Mouse (Mus musculus): ENCODE data around the gene Fam214b.

Gene Fam214b

GRCm38 (mm10) chr4:43045659-43046302, at the start of gene Fam214b:
TSS of gene Fam214b (minus strand) at chr4:43046220.
- peak; percentile 99 for DNase-seq

DNA sequence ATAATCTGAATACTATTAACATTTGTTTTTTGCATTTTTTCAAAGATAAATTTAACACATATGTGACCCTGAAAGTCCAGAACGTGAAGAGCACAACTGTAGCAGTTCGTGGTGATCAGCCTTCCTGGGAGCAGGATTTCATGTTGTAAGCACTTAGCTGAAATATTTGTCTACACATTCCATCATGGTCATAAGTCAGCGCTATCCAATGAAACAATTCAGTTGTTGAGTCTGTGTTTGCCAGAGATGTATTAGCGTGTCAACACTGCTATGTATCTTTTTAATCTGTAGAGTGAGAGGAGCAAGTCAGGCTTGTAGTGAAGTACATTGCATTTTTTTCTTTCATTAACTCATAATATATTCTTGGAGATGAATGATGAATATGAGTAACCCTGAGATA, 45.2 kb upstream of the Fam214b start:
- no peak for DNase-seq

GRCm38 (mm10) chr4:43089950-43090349, 43.9 kb upstream of the Fam214b start:
- DNase-seq: no peak

GRCm38 (mm10) chr4:43082458-43082857, 36.4 kb upstream of the Fam214b start:
- DNase-seq: no peak

GRCm38 (mm10) chr4:43078071-43078718, 32.2 kb upstream of the Fam214b start:
- DNase-seq: peak in 1 of 2 experiments; percentile 14

DNA sequence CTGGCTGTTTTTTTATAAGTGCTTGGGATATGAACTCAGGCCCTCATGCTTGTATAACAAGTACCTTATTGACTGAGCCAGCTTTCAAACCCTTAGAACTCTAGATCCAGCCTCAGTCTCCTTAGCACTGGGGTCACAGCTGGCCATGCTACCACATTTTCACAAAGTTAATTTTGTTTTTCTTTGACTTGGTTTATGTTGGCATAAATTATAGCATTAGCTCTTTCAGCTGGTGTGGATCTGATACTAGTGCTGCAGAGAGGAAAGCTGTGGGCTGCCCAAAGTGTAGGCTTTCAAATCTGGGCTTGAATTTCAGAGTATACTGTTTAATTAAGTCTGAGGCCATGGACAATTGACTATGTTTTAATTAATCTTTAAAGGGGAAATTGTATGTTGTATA, 28.9 kb upstream of the Fam214b start:
- no peak for DNase-seq

DNA sequence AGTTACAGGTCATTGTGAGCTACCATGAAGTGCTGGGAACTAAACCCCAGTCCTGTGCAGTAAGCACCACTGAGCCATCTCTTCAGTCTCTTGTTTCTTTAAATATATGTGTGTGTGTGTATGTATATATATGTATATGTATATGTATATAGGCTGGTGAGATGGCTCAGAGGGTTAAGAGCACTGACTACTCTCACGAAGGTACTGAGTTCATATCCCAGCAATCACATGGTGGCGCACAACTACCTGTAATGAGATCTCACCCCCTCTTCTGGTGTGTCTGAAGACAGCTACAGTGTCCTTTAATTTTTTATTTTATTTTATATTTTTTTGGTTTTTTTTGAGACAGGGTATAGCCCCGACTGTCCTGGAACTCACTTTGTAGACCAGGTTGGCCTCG, 19.5 kb upstream of the Fam214b start:
- no peak for DNase-seq

DNA sequence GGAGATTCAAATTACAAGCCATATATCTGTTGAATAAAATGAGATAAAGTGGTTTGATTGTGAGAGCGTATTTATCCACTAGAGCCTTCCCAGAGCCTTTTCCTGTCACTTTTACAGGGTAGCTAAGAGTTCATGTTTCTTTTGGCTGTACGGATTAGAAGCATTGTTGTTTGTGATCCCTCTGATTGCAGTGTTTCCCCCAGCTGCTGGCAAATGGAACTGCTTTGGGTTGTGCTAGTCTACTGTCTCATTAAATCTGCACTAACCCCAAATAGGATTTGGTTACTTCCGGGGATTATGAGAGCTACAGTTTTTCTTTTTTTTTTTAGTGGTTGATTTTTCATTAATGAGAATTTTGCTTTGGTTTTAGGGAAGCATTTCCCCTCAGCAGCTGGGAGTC, 14.3 kb upstream of the Fam214b start:
- no peak for DNase-seq

GRCm38 (mm10) chr4:43059697-43060096, 13.7 kb upstream of the Fam214b start:
- DNase-seq: no peak

DNA sequence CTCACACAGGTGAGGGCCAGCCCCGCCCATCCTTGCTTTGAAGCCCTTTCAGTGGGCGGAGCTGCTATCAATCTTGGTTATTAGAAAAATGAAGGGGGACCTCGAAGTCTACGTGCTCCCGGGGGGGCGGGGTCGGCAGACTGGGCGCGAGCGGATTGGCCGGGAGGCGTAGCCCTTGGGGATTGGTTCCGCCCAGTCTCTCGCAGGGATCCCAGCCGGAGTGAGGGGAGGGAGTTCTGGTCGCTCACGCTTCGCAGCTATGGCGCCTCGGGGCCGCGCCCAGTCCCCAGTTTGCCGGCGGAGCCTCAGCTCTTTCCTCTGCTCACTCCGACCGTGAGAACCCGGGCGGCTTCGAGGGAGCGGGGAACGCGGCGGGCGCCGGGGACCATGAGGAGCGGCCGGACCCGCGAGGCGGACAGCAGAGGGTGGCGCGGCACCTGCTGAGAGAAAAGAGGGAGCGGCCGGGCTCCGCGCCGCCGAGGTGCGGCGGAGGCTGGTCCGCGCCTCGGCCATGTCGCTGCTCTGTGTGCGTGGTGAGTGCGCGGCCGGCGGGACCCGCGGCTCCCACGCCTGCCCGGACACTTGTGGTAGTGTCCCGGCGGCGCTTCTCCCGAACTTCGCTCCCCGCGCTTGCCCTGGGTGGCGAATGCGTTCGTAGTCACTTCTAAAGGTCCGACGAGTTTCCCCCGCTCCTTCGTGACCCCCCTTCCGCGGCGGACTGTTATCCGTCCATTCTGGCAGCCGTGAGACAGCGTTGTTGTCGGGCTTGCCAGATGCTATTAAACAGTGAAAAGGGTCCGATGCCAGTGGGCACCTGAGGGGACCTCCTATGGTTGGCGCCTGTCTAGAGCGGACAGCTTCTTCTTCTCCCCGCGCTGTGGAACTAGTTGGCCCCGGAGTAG, 13.0 kb upstream of the Fam214b start, which contains the start of gene Unc13b:
Gene Unc13b, plus strand, starts transcription at position 201 of the 902 bp plus-strand sequence.
- peak; percentile 98 to 99 for DNase-seq

DNA sequence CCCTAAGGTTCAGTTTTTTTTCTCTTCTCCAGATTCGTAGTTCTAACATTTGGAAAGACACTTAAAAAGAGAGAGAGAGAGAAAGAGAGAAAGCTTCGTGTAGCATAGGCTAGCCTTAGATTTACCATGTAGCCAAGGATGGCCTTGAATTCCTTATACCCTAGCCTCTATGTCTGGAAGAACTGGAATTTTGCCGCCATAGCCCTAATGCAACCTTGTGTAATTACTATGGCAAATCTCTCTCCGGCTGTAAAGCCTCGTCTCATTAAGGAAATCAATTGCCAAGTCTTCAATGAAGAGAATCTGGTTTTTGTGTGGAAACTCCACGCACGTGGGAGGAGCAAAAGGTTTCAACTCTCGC, 12.4 kb upstream of the Fam214b start:
- no peak for DNase-seq

DNA sequence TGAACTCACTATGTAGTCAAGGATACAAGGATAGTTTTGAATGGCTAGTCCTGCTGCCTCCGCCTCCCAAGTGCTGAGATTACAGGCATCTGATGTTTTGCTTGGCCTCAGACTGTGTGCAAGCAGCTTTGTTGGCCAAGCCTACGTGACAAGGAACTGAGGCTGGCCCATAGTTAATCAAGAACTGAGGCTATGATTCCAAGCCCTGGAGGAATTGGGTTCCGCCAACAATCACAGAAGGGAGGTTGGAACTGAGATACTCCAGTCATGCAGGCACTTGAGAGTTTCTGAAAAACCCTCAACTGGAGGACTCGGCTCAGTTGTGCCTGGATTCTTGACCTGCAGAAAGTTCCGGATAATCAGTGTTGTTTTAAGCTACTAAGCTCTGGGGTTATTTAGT, 11.6 kb upstream of the Fam214b start:
- no peak for DNase-seq

DNA sequence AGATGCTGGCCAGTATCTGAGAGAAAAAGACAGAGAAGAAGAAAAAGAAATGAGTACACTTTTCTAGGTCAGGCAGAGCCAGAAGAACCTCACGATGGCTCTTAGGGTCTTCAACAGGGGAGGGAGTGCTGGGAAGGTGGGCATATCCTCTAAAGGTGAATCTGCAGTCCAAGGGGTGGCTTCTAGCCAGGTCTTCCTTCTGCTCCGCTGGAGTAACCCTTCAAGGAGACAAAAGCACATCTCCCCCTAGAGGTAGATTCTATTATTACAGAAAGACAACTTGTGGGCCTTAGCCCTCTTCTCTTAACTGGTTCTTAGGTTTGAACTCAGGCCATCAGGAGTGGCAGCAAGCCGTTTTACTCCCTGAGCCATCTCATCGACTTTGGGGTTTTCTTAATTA, 6.6 kb upstream of the Fam214b start:
- DNase-seq: peak; percentile 91 to 95

DNA sequence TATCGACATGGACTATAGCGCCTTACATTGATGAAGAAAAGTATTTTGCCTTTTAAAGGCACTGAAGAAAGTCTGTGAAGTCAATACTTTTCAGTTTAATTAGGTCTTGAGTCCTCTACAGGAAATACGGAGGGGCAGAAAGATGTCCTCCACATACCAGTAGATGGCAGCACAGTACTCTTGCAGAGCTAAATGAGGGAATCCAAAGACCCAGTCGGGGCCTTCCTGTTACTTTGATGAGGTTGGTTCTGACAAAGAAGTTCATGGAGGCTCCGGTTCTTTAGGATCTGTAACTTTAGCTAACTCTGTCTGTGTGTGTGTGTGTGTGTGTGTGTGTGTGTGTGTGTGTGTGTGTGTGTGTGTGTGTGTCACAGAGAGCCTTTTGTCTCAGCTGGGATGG, 1.2 kb upstream of the Fam214b start:
- peak; percentile 87 to 93 for DNase-seq

DNA sequence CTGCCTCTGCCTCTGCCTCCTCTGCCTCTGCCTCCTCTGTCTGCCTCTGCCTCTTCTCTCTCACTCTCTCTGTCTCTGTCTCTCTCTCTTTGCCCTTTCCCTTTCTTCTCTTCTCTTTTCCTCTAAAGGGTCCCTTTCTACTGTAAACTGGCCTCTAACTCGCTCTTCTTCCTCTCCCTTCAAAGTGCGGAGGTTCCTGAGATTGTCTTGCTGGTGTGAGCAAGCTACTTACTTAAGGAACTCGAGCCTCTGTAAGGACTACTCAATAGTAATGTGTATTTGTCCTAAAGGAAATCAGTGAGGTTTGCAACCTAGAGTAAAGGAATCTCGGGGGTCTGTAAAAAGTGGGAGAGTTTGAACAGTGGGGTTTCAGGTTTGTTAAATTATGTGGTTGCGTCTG, 587 bp upstream of the Fam214b start:
- no peak for DNase-seq

- DNase-seq: no peak
Observed at GRCm38 (mm10) chr4:43045285-43045658, 748 bp downstream of the Fam214b start.

- peak in 1 of 2 experiments; percentile 28 for DNase-seq
Observed at GRCm38 (mm10) chr4:43044673-43045072, 1.3 kb downstream of the Fam214b start.

GRCm38 (mm10) chr4:43043644-43044357, 2.2 kb downstream of the Fam214b start:
- DNase-seq: peak; percentile 47 to 51

DNA sequence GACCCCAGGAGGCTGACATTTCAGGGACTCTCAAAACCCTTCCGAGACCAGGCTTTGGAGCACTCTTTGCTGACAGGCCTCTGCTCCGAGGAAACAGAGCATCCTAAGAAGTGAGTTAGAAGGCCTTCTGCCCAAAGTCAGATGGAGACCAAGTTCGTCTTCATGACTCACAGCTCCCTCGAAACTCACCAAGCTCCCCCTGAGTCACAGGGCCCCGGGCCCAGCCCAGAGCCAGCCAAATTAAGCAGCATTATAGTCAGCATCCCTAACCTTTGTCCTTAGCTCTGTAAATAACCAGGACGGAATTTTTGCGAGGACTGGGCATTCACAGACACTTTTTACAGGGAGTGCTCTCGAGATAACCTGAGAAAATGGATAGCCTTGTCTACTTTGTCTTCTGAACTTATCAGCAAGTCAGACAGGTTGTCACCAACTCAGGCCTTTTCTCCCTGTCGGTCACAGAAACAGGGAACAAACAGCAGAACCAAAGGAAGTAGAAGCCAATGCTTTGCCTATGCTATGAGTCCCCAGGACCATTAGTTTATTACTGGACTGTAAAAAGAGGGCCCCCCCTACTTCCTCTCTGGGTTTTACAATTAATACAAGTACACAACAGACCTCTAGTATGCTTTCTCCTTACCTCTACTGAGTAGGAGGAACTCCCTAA, 5.0 kb downstream of the Fam214b start:
- no peak for DNase-seq

DNA sequence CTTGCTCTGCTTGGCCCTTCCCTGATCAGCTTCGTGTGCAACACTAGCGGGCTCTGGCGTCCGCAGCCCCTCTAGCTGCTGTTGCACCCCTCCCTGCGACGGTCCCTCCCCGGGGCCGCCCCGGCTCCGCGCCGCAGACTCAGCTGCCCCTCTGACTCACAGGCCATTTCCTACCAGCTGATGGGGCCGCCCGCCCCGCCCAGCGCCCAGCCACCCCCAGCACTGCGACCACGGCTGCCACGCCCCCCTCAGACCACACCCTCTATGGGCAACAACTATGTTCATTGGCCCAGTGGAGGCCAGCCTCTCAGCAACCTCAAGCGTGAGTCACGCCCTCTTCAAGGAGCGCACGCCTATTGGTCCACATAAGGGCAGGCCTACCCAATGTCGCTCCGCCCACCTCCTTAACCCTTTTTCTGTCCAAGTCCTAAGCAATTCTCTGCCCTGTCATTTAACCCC, 5.9 kb downstream of the Fam214b start:
- peak; percentile 96 to 98 for DNase-seq

DNA sequence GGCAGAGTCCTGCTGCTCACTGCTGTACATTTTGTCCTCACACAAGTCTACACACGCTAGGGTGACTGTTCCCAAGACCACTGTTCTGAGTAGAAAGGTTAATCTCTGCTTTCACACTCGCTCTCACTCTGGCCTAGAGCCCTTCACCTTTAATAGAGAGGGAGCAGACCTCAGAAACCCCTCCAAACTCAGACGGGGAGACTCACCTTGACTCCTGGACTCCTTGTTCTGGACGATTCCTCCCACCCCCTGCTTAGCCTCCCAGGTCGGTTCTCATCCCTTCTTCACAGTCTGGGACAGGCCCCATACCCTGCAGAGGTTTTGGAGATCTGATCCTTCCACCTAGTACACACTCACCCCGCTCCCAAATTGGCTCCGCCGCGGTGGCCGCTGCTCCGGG, 6.4 kb downstream of the Fam214b start:
- DNase-seq: no peak
